Mouse (Mus musculus): ENCODE measurements around the gene Rundc1. TPM values are rescaled to one million over a fixed set of nuclear protein-coding genes. Genes with fewer than 3 reads are reported as not detected.
"Not testable (repeated sequence)": the region's sequence is repeated elsewhere in the genome, so short reads cannot be mapped to it uniquely, and the experiment has no call there.

The Rundc1 gene
- polyA plus RNA-seq, 1 experiment: 14.2 TPM

DNA sequence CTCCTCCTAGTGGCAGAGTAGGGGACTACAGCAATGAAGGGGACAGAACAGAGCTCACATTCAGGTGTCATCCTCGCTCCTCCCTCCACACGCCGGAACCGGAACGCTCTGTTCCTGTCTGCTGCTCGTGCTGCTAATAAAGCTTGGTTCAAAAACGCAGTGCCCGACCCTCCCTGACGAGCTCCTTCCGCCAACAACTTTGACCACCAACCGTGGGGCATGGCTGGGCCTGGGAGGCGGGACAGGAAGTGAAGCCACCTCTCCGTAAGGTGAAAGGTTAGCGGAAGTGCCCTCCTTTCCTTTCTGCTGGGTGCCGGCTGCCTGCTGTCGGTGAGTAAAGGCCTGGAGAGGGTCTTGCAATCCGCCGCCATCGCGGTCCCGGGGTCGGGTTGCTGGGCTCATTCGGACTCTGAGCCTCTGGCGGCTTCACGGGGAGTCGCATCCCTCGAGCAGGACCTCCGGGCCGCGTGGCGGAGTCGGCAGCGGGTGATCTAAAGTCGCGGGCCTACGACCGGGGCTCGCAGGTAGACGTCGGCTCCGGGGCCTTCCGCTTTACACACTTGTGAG lies 17.3 kb downstream of the Rundc1 start, which contains the start of gene Rpl27:
Gene Rpl27, plus strand, starts transcription at position 172 of the 567 bp plus-strand sequence.
- H3K27ac ChIP-seq (ENCODE audit: insufficient read depth, low read length): peak within 1 kb of the TSS; percentile 81
- peaks cover 6% of the 10 kb centered on the region; the same call in 1 of the 2 replicates for H3K4me1 ChIP-seq (ENCODE audit: control insufficient read depth, insufficient read depth, insufficient read length)
- DNase-seq (ENCODE audit: low read depth in 1 of 2, low spot score in 2 of 2): peak; percentile 96 to 100
- peak; percentile 76 for TF ChIP-seq POLR2A (IDR thresholded peaks at IDR 0.05; ENCODE audit: low read depth, low read length)
- peak; percentile 59; the same call in 1 of the 2 replicates for TF ChIP-seq CTCF (IDR thresholded peaks at IDR 0.05; ENCODE audit: extremely low read depth, insufficient read depth, insufficient read length, insufficient replicate concordance)
- under 1% methylated on average over 42 of the region's 42 CpGs for WGBS
- peaks cover 14% of the 10 kb centered on the region for H3K36me3 ChIP-seq (ENCODE audit: control insufficient read depth, insufficient read depth, low read length)
- H3K27me3 ChIP-seq (ENCODE audit: control insufficient read depth, insufficient read depth, low read length): no peaks in the 10 kb centered on the region
- H3K4me3 ChIP-seq (ENCODE audit: extremely low read depth, insufficient read depth, insufficient read length): peak within 1 kb of the TSS; percentile 71

DNA sequence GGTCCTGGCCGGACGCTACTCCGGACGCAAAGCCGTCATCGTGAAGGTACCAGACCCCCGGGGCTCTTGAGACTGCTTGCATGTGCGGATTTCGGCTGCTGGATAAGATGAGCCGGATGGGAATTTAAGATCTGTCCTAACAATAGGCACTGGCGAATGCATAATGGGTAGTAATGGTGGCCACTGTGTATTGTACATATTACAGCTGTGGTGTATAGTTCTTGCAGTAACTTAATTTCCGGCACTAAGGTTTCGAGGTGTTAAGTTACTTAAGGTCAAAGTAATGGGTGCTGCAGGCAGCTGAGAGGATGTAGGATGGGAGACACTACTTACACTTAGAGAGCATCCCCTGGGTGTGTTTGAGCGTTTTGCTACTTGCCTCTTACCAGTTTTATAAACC lies 17.9 kb downstream of the Rundc1 start:
- Histone ChIP-seq H3K36me3 (ENCODE audit: control insufficient read depth, insufficient read depth, low read length) (peaks cover 14% of the 10 kb centered on the region), H3K4me3 (ENCODE audit: extremely low read depth, insufficient read depth, insufficient read length) (peak overlapping the region; percentile 71), H3K27me3 (ENCODE audit: control insufficient read depth, insufficient read depth, low read length) (no peaks in the 10 kb centered on the region), H3K4me1 (ENCODE audit: control insufficient read depth, insufficient read depth, insufficient read length) (peaks cover 6% of the 10 kb centered on the region; the same call in 1 of the 2 replicates), H3K27ac (ENCODE audit: insufficient read depth, low read length) (peak overlapping the region; percentile 81)
- no peak for DNase-seq (ENCODE audit: low read depth in 1 of 2, low spot score in 2 of 2)
- TF ChIP-seq POLR2A (IDR thresholded peaks at IDR 0.05; ENCODE audit: low read depth, low read length) (no peak), CTCF (IDR thresholded peaks at IDR 0.05; ENCODE audit: extremely low read depth, insufficient read depth, insufficient read length, insufficient replicate concordance) (no peak)
- under 1% methylated on average over 14 of the region's 14 CpGs for WGBS

DNA sequence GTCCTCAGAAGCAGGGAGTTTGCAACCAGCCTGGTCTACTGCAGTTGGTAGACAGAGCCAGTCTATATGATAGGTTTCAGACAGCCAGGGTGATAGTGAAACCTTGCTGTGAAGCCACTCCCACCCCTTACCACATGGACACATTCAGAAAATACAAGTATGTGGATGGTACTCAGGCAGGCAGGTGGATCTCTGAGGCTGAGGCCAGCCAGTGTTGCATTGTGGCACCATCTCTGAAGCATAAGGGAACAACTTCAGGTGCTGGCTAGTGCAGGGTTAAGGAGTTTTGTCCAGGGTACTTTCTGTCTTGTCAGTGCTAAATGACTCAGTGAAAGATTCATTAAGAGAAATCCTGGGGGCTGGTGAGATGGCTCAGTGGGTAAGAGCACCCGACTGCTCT lies 21.4 kb downstream of the Rundc1 start:
- H3K36me3 ChIP-seq (ENCODE audit: control insufficient read depth, insufficient read depth, low read length): peaks cover 14% of the 10 kb centered on the region
- no peak overlapping the region for H3K4me3 ChIP-seq (ENCODE audit: extremely low read depth, insufficient read depth, insufficient read length)
- TF ChIP-seq POLR2A (IDR thresholded peaks at IDR 0.05; ENCODE audit: low read depth, low read length): no peak
- TF ChIP-seq CTCF (IDR thresholded peaks at IDR 0.05; ENCODE audit: extremely low read depth, insufficient read depth, insufficient read length, insufficient replicate concordance): no peak
- H3K4me1 ChIP-seq (ENCODE audit: control insufficient read depth, insufficient read depth, insufficient read length): peaks cover 6% of the 10 kb centered on the region; the same call in 1 of the 2 replicates
- 89% methylated on average over 1 of the region's 1 CpGs for WGBS
- no peak for DNase-seq (ENCODE audit: low read depth in 1 of 2, low spot score in 2 of 2)
- H3K27ac ChIP-seq (ENCODE audit: insufficient read depth, low read length): no peak overlapping the region
- H3K27me3 ChIP-seq (ENCODE audit: control insufficient read depth, insufficient read depth, low read length): no peaks in the 10 kb centered on the region

DNA sequence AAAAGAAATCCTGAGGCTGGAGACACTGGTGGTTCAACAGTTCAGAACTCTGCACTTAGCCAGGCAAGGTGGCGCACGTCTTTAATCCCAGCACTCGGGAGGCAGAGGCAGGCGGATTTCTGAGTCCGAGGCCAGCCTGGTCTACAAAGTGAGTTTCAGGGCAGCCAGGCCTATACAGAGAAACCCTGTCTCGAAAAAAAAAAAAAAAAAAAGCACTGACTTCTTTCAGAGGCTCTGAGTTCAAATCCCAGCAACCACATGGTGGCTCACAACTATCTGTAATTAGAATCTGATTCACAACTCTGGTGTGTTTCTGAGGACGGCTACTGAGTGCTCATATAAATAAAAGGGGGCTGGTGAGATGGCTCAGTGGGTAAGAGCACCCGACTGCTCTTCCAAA lies 22.0 kb downstream of the Rundc1 start:
- DNase-seq (ENCODE audit: low read depth in 1 of 2, low spot score in 2 of 2); H3K4me3 ChIP-seq (ENCODE audit: extremely low read depth, insufficient read depth, insufficient read length); H3K4me1 ChIP-seq (ENCODE audit: control insufficient read depth, insufficient read depth, insufficient read length); H3K27me3 ChIP-seq (ENCODE audit: control insufficient read depth, insufficient read depth, low read length); H3K27ac ChIP-seq (ENCODE audit: insufficient read depth, low read length): not testable (repeated sequence)
- H3K36me3 ChIP-seq (ENCODE audit: control insufficient read depth, insufficient read depth, low read length): peaks cover 14% of the 10 kb centered on the region
- 91% methylated on average over 8 of the region's 8 CpGs for whole genome bisulfite sequencing

DNA sequence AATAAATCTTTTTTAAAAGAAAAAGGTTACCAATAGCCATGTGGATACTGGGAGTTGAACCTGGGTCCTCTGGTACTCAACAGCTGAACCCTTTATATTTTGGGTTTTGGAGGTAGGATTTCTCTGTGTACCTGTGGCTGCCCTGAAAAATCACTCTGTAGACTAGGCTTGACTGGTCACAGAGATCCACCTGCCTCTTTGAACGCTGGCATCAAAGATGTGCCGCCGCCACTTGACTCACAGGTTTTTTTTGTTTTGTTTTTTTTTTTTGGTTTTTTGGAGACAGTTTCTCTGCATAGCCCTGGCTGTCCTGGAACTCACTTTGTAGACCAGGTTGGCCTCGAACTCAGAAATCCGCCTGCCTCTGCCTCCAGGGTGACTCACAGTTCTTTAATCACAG lies 22.9 kb downstream of the Rundc1 start:
- Histone ChIP-seq H3K27me3 (ENCODE audit: control insufficient read depth, insufficient read depth, low read length) (no peaks in the 10 kb centered on the region), H3K27ac (ENCODE audit: insufficient read depth, low read length) (peak overlapping the region; percentile 92), H3K4me1 (ENCODE audit: control insufficient read depth, insufficient read depth, insufficient read length) (peaks cover 9% of the 10 kb centered on the region; the same call in 1 of the 2 replicates), H3K36me3 (ENCODE audit: control insufficient read depth, insufficient read depth, low read length) (peaks cover 14% of the 10 kb centered on the region), H3K4me3 (ENCODE audit: extremely low read depth, insufficient read depth, insufficient read length) (no peak overlapping the region)
- 68% methylated on average over 5 of the region's 5 CpGs for WGBS
- TF ChIP-seq CTCF (IDR thresholded peaks at IDR 0.05; ENCODE audit: extremely low read depth, insufficient read depth, insufficient read length, insufficient replicate concordance): no peak
- TF ChIP-seq POLR2A (IDR thresholded peaks at IDR 0.05; ENCODE audit: low read depth, low read length): no peak
- DNase-seq (ENCODE audit: low read depth in 1 of 2, low spot score in 2 of 2): no peak

DNA sequence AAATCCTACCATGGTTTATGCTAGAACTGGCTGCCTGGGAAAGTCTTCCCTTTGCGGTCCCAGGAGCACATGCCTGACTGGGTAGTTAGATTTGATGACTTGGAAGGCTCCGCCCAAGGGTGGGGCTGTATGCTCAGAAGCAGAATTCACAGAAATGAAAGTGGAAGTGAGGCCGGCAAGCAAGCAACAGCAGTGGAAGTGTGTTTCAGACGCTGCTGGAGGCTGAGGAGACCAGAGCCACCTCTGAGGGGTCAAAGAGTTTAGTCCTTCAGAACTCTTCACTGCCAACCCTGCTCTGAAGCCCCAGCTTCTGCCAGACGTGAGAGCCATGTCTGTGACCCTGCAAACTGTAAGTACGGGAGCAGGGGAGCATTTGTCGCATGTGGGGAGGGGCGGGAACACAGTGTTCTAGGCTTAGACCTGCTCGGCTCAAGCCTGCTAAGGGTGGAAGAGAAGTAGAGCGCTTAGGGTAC lies 23.4 kb downstream of the Rundc1 start, which contains the start of gene Ifi35:
Gene Ifi35, plus strand, starts transcription at position 134 of the 473 bp plus-strand sequence.
- TF ChIP-seq POLR2A (IDR thresholded peaks at IDR 0.05; ENCODE audit: low read depth, low read length): peak; percentile 88; the same call in 1 of the 2 replicates
- TF ChIP-seq CTCF (IDR thresholded peaks at IDR 0.05; ENCODE audit: extremely low read depth, insufficient read depth, insufficient read length, insufficient replicate concordance): no peak
- Histone ChIP-seq H3K4me1 (ENCODE audit: control insufficient read depth, insufficient read depth, insufficient read length) (peaks cover 6% of the 10 kb centered on the region; the same call in 1 of the 2 replicates), H3K36me3 (ENCODE audit: control insufficient read depth, insufficient read depth, low read length) (peaks cover 14% of the 10 kb centered on the region), H3K4me3 (ENCODE audit: extremely low read depth, insufficient read depth, insufficient read length) (peak within 1 kb of the TSS; percentile 83), H3K27ac (ENCODE audit: insufficient read depth, low read length) (peak within 1 kb of the TSS; percentile 92), H3K27me3 (ENCODE audit: control insufficient read depth, insufficient read depth, low read length) (no peaks in the 10 kb centered on the region)
- peak; percentile 70 to 75 for DNase-seq (ENCODE audit: low read depth in 1 of 2, low spot score in 2 of 2)
- 1% methylated on average over 10 of the region's 10 CpGs for WGBS

DNA sequence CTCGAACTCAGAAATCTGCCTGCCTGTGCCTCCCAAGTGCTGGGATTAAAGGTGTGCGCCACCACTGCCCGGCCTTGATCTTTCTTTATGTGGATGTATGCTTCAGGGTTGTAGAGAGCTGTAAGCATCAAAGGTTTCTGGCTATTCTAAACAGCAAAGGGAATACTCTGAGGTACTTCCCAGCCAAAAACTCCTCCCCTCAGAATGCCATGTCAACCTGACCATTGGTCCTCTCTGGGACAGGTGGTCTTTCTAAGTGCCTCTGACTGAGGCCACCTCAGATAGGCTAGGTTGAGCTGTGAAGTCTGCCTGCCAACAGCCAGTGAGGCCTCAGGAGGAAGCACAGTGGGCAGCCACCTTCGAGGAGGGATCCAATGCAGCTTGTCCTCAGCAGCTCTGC lies 24.0 kb downstream of the Rundc1 start:
- H3K36me3 ChIP-seq (ENCODE audit: control insufficient read depth, insufficient read depth, low read length): peaks cover 10% of the 10 kb centered on the region
- no peaks in the 10 kb centered on the region for H3K27me3 ChIP-seq (ENCODE audit: control insufficient read depth, insufficient read depth, low read length)
- H3K27ac ChIP-seq (ENCODE audit: insufficient read depth, low read length): peak overlapping the region; percentile 92
- H3K4me3 ChIP-seq (ENCODE audit: extremely low read depth, insufficient read depth, insufficient read length): peak overlapping the region; percentile 83
- peaks cover 2% of the 10 kb centered on the region; the same call in 1 of the 2 replicates for H3K4me1 ChIP-seq (ENCODE audit: control insufficient read depth, insufficient read depth, insufficient read length)
- 11% methylated on average over 4 of the region's 4 CpGs for WGBS
- DNase-seq (ENCODE audit: low read depth in 1 of 2, low spot score in 2 of 2): no peak
- TF ChIP-seq CTCF (IDR thresholded peaks at IDR 0.05; ENCODE audit: extremely low read depth, insufficient read depth, insufficient read length, insufficient replicate concordance) (no peak), POLR2A (IDR thresholded peaks at IDR 0.05; ENCODE audit: low read depth, low read length) (no peak)

DNA sequence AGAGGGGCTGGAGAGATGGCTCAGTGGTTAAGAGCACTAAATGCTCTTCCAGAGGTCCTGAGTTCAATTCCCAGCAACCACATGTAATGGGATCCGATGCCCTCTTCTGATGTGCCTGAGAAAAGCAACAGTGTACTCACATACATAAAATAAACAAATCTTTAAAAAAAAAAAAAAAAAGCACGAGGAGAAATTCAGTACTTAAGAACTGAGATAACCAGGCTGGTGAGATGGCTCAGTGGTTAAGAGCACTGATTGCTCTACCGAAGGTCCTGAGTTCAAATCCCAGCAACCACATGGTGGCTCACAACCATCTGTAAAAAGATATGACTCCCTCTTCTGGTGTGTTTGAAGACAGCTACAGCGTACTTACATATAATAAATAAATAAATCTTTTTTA lies 24.7 kb downstream of the Rundc1 start:
- not testable (repeated sequence) for H3K36me3 ChIP-seq (ENCODE audit: control insufficient read depth, insufficient read depth, low read length); H3K27ac ChIP-seq (ENCODE audit: insufficient read depth, low read length); H3K4me3 ChIP-seq (ENCODE audit: extremely low read depth, insufficient read depth, insufficient read length); H3K4me1 ChIP-seq (ENCODE audit: control insufficient read depth, insufficient read depth, insufficient read length); H3K27me3 ChIP-seq (ENCODE audit: control insufficient read depth, insufficient read depth, low read length); DNase-seq (ENCODE audit: low read depth in 1 of 2, low spot score in 2 of 2)
- 76% methylated on average over 4 of the region's 4 CpGs for WGBS

All from spleen, adult 2 months (tissue).